8 mouse cellular contexts compared by ENCODE assay signal in genomic region chr11:101169301-101170107, GRCm38 (mm10). TPM values are rescaled to one million over a fixed set of nuclear protein-coding genes. Genes with fewer than 3 reads are reported as not detected.
A peak's percentile ranks its signal among the peaks of the same experiment; 100 is the strongest.
DNase-seq lines count a peak whose midpoint lies in the region; ATAC-seq and TF ChIP-seq lines count a peak whose summit lies in the region.

No protein-coding gene starts in this region.

- peaks cover 10% of the 10 kb centered on the region for H3K36me3 ChIP-seq in embryonic facial prominence, embryonic 12.5 days
- peaks cover 34% of the 10 kb centered on the region for H3K36me3 ChIP-seq in intestine, embryonic 14.5 days (ENCODE audit: control insufficient read depth, insufficient read depth, low read length)
- peaks cover 11% of the 10 kb centered on the region for H3K36me3 ChIP-seq in neural tube, embryonic 12.5 days

- peak overlapping the region; percentile 86 for H3K4me2 ChIP-seq in embryonic facial prominence, embryonic 12.5 days (replicated peaks)
- peak overlapping the region; percentile 64 for H3K4me2 ChIP-seq in intestine, embryonic 14.5 days (ENCODE audit: low read length)
- peak overlapping the region; percentile 86 for H3K4me2 ChIP-seq in neural tube, embryonic 12.5 days (replicated peaks)

- peaks cover 79% of the 10 kb centered on the region for H3K27me3 ChIP-seq in embryonic facial prominence, embryonic 12.5 days
- peaks cover 43% of the 10 kb centered on the region for H3K27me3 ChIP-seq in intestine, embryonic 14.5 days (replicated peaks; ENCODE audit: control insufficient read depth, insufficient read depth, low read length)
- H3K27me3 ChIP-seq in neural tube, embryonic 12.5 days (replicated peaks): peaks cover 73% of the 10 kb centered on the region

- 16% methylated on average over 17 of the region's 17 CpGs for WGBS in lung, adult 2 months
- WGBS in embryonic facial prominence, embryonic 12.5 days: 10% methylated on average over 16 of the region's 17 CpGs
- 21% methylated on average over 17 of the region's 17 CpGs for WGBS in intestine, embryonic 14.5 days
- WGBS in neural tube, embryonic 12.5 days: 11% methylated on average over 17 of the region's 17 CpGs

- no peaks in the 10 kb centered on the region for H3K9me3 ChIP-seq in embryonic facial prominence, embryonic 12.5 days
- H3K9me3 ChIP-seq in intestine, embryonic 14.5 days (ENCODE audit: control insufficient read depth, low read length): no peaks in the 10 kb centered on the region
- H3K9me3 ChIP-seq in neural tube, embryonic 12.5 days: no peaks in the 10 kb centered on the region

- peak overlapping the region; percentile 97 for H3K4me3 ChIP-seq in lung, adult 2 months (replicated peaks; ENCODE audit: extremely low read depth, low read depth, low read length)
- H3K4me3 ChIP-seq in embryonic facial prominence, embryonic 12.5 days: peak overlapping the region; percentile 58
- peak overlapping the region; percentile 63 for H3K4me3 ChIP-seq in intestine, embryonic 14.5 days (ENCODE audit: low read depth, low read length)
- H3K4me3 ChIP-seq in neural tube, embryonic 12.5 days: peak overlapping the region; percentile 67

- H3K9ac ChIP-seq in embryonic facial prominence, embryonic 12.5 days: peak overlapping the region; percentile 62; the same call in 1 of the 2 replicates
- peak overlapping the region; percentile 59 for H3K9ac ChIP-seq in intestine, embryonic 14.5 days (ENCODE audit: low read length)
- peak overlapping the region; percentile 66 for H3K9ac ChIP-seq in neural tube, embryonic 12.5 days

- peaks cover 20% of the 10 kb centered on the region for H3K4me1 ChIP-seq in lung, adult 2 months (ENCODE audit: control insufficient read depth, insufficient read depth, low read length)
- H3K4me1 ChIP-seq in embryonic facial prominence, embryonic 12.5 days: peaks cover 49% of the 10 kb centered on the region
- H3K4me1 ChIP-seq in intestine, embryonic 14.5 days (replicated peaks; ENCODE audit: control insufficient read depth, insufficient read depth, low read length): peaks cover 35% of the 10 kb centered on the region
- peaks cover 48% of the 10 kb centered on the region for H3K4me1 ChIP-seq in neural tube, embryonic 12.5 days

- TF ChIP-seq POLR2A in lung, adult 2 months (IDR thresholded peaks at IDR 0.05; ENCODE audit: borderline replicate concordance, extremely low read depth, low read depth, low read length): no peak

- no peak for TF ChIP-seq CTCF in lung, adult 2 months (IDR thresholded peaks at IDR 0.05; ENCODE audit: insufficient read depth, low read length)

- DNase-seq in lung, adult 2 months: no peak
- DNase-seq in lung, postnatal 25 days (ENCODE audit: low spot score): no peak
- DNase-seq in intestine, embryonic 14.5 days (ENCODE audit: low spot score): no peak
- DNase-seq in frontal cortex, postnatal 25 days (ENCODE audit: low spot score in 2 of 2): no peak

- no peak overlapping the region for H3K27ac ChIP-seq in embryonic facial prominence, embryonic 12.5 days
- H3K27ac ChIP-seq in intestine, embryonic 14.5 days (ENCODE audit: low read depth): no peak overlapping the region; the same call in 1 of the 2 replicates
- no peak overlapping the region for H3K27ac ChIP-seq in neural tube, embryonic 12.5 days

- no peak for ATAC-seq in embryonic facial prominence, embryonic 12.5 days (ENCODE audit: insufficient number of reproducible peaks, insufficient read depth, low FRiP score, low TSS enrichment)
- no peak for ATAC-seq in intestine, embryonic 14.5 days (replicated peaks; ENCODE audit: low FRiP score, low TSS enrichment, low read depth)
- no peak for ATAC-seq in neural tube, embryonic 12.5 days (ENCODE audit: low FRiP score, low read depth)
- no peak for ATAC-seq in megakaryocyte, adult 5-6 weeks (ENCODE audit: poor library complexity, severe bottlenecking)
- ATAC-seq in megakaryocyte progenitor cell, adult 5-6 weeks (replicated peaks; ENCODE audit: poor library complexity): no peak

RNA-seq across cellular contexts. Expression of gene Cntnap1, which starts 0.8 kb away (rescaled TPM):
- 2.6 and 2.7 TPM in 2 replicates for polyA plus RNA-seq in lung, adult 2 months (2012; rRNA removed)
- polyA plus RNA-seq in embryonic facial prominence, embryonic 12.5 days (2016; fragmentation: Nextera tagmentation; extraction: Ambion mirVana): 0.50 and 0.60 TPM in 2 replicates
- 1.2 and 1.4 TPM in 2 replicates for polyA plus RNA-seq in intestine, embryonic 14.5 days (2014; fragmentation: Nextera tagmentation; extraction: Ambion mirVana)
- 1.7 and 2.2 TPM in 2 replicates for polyA plus RNA-seq in neural tube, embryonic 12.5 days (2016; fragmentation: Nextera tagmentation; extraction: Ambion mirVana)
- total RNA-seq in megakaryocyte, adult 5-6 weeks (2015): not detected in 2 replicates
- 0.07 TPM in 1 of 2 replicates, not detected in the other for total RNA-seq in megakaryocyte, adult 5-6 weeks (2017)
- total RNA-seq in megakaryocyte progenitor cell, adult 5-6 weeks (2015): 0.51 and 0.77 TPM in 2 replicates
- total RNA-seq in megakaryocyte progenitor cell, adult 5-6 weeks (2017): 0.34 and 0.87 TPM in 2 replicates

RNA-seq across cellular contexts. Expression of gene Plekhh3, which starts 1.6 kb away (rescaled TPM):
- polyA plus RNA-seq in lung, adult 2 months (2012; rRNA removed): 41.2 and 47.4 TPM in 2 replicates
- 10.3 and 11.9 TPM in 2 replicates for polyA plus RNA-seq in embryonic facial prominence, embryonic 12.5 days (2016; fragmentation: Nextera tagmentation; extraction: Ambion mirVana)
- polyA plus RNA-seq in intestine, embryonic 14.5 days (2014; fragmentation: Nextera tagmentation; extraction: Ambion mirVana): 12.8 and 13.8 TPM in 2 replicates
- polyA plus RNA-seq in neural tube, embryonic 12.5 days (2016; fragmentation: Nextera tagmentation; extraction: Ambion mirVana): 16.1 and 17.1 TPM in 2 replicates
- total RNA-seq in megakaryocyte, adult 5-6 weeks (2015): 0.96 and 1.6 TPM in 2 replicates
- 1.8 and 3.8 TPM in 2 replicates for total RNA-seq in megakaryocyte, adult 5-6 weeks (2017)
- 0.66 TPM in 1 of 2 replicates, not detected in the other for total RNA-seq in megakaryocyte progenitor cell, adult 5-6 weeks (2015)
- 0.14 and 1.0 TPM in 2 replicates for total RNA-seq in megakaryocyte progenitor cell, adult 5-6 weeks (2017)

RNA-seq across cellular contexts. Expression of gene Ccr10, which starts 5.7 kb away (rescaled TPM):
- 0.45 and 0.62 TPM in 2 replicates for polyA plus RNA-seq in lung, adult 2 months (2012; rRNA removed)
- polyA plus RNA-seq in embryonic facial prominence, embryonic 12.5 days (2016; fragmentation: Nextera tagmentation; extraction: Ambion mirVana): 0.13 and 0.24 TPM in 2 replicates
- polyA plus RNA-seq in intestine, embryonic 14.5 days (2014; fragmentation: Nextera tagmentation; extraction: Ambion mirVana): 0.23 TPM in 1 of 2 replicates, not detected in the other
- 0.29 and 0.37 TPM in 2 replicates for polyA plus RNA-seq in neural tube, embryonic 12.5 days (2016; fragmentation: Nextera tagmentation; extraction: Ambion mirVana)
- total RNA-seq in megakaryocyte, adult 5-6 weeks (2015): 0.11 TPM in 1 of 2 replicates, not detected in the other
- total RNA-seq in megakaryocyte, adult 5-6 weeks (2017): 0.07 and 0.37 TPM in 2 replicates
- total RNA-seq in megakaryocyte progenitor cell, adult 5-6 weeks (2015): not detected in 2 replicates
- 0.41 TPM in 1 of 2 replicates, not detected in the other for total RNA-seq in megakaryocyte progenitor cell, adult 5-6 weeks (2017)

RNA-seq across cellular contexts. Expression of gene Tubg2, which starts 13.8 kb away (rescaled TPM):
- polyA plus RNA-seq in lung, adult 2 months (2012; rRNA removed): 2.4 and 3.2 TPM in 2 replicates
- polyA plus RNA-seq in embryonic facial prominence, embryonic 12.5 days (2016; fragmentation: Nextera tagmentation; extraction: Ambion mirVana): 9.4 and 10.8 TPM in 2 replicates
- polyA plus RNA-seq in intestine, embryonic 14.5 days (2014; fragmentation: Nextera tagmentation; extraction: Ambion mirVana): 5.8 and 7.4 TPM in 2 replicates
- 13.4 and 15.1 TPM in 2 replicates for polyA plus RNA-seq in neural tube, embryonic 12.5 days (2016; fragmentation: Nextera tagmentation; extraction: Ambion mirVana)
- not detected in 2 replicates for total RNA-seq in megakaryocyte, adult 5-6 weeks (2015)
- total RNA-seq in megakaryocyte, adult 5-6 weeks (2017): not detected in 2 replicates
- total RNA-seq in megakaryocyte progenitor cell, adult 5-6 weeks (2015): not detected in 2 replicates
- not detected in 2 replicates for total RNA-seq in megakaryocyte progenitor cell, adult 5-6 weeks (2017)

RNA-seq across cellular contexts. Expression of gene Tubg1, which starts 49.8 kb away (rescaled TPM):
- polyA plus RNA-seq in lung, adult 2 months (2012; rRNA removed): 10.7 and 14.4 TPM in 2 replicates
- 81.7 and 83.6 TPM in 2 replicates for polyA plus RNA-seq in embryonic facial prominence, embryonic 12.5 days (2016; fragmentation: Nextera tagmentation; extraction: Ambion mirVana)
- polyA plus RNA-seq in intestine, embryonic 14.5 days (2014; fragmentation: Nextera tagmentation; extraction: Ambion mirVana): 71.2 and 73.8 TPM in 2 replicates
- 87.5 and 93.5 TPM in 2 replicates for polyA plus RNA-seq in neural tube, embryonic 12.5 days (2016; fragmentation: Nextera tagmentation; extraction: Ambion mirVana)
- total RNA-seq in megakaryocyte, adult 5-6 weeks (2015): 14.5 and 15.2 TPM in 2 replicates
- 32.2 and 34.4 TPM in 2 replicates for total RNA-seq in megakaryocyte, adult 5-6 weeks (2017)
- 20.7 and 21.2 TPM in 2 replicates for total RNA-seq in megakaryocyte progenitor cell, adult 5-6 weeks (2015)
- total RNA-seq in megakaryocyte progenitor cell, adult 5-6 weeks (2017): 41.4 and 43.3 TPM in 2 replicates
